Mouse (Mus musculus): ENCODE results near the gene Zfp341. TPM values are rescaled to one million over a fixed set of nuclear protein-coding genes. Genes with fewer than 3 reads are reported as not detected.

The Zfp341 gene
- polyA plus RNA-seq (2021; fragmentation: Nextera tagmentation): 1.4 and 1.5 TPM in 2 replicates
- long read RNA-seq, experiment 1, partial matches to known transcripts: 5 of 5 reads
- long read RNA-seq, experiment 1, other reads (novel, unspliced or antisense): 0 of 5 reads
- long read RNA-seq, experiment 2, partial matches to known transcripts: 1 of 2 reads
- long read RNA-seq, experiment 2, other reads (novel, unspliced or antisense): 1 of 2 reads

GRCm38 (mm10) chr2:154613118-154614115 is at the start of gene Zfp341, which contains the start of gene 4930519P11Rik:
Gene Zfp341, plus strand, starts transcription at chr2:154613297.
Gene 4930519P11Rik, minus strand, starts transcription at chr2:154613437.

GRCm38 (mm10) chr2:154569836-154570286 is 43.2 kb upstream of the Zfp341 start, which contains the start of gene E2f1:
Gene E2f1, minus strand, starts transcription at chr2:154569892.

GRCm38 (mm10) chr2:154603638-154604153 is 9.4 kb upstream of the Zfp341 start, which contains the start of gene Pxmp4:
Gene Pxmp4, minus strand, starts transcription at chr2:154603708.

GRCm38 (mm10) chr2:154651363-154651762 is 38.3 kb downstream of the Zfp341 start, which contains the start of gene Chmp4b:
Gene Chmp4b, plus strand, starts transcription at chr2:154651705.

Other genes starting within 250 kb of the Zfp341 start
- 7.7 and 8.4 TPM in 2 replicates for gene Cdk5rap1, start 240.3 kb upstream of the Zfp341 start, polyA plus RNA-seq (2021; fragmentation: Nextera tagmentation)
- 14.7 and 15.8 TPM in 2 replicates for gene Snta1, start 205.2 kb upstream of the Zfp341 start, polyA plus RNA-seq (2021; fragmentation: Nextera tagmentation)
- gene Cbfa2t2, start 176.8 kb upstream of the Zfp341 start, polyA plus RNA-seq (2021; fragmentation: Nextera tagmentation): 33.8 and 49.0 TPM in 2 replicates
- gene 1700003F12Rik, start 66.2 kb upstream of the Zfp341 start, polyA plus RNA-seq (2021; fragmentation: Nextera tagmentation): 1.7 TPM in 2 replicates
- not detected in 2 replicates for gene Actl10, start 61.5 kb upstream of the Zfp341 start, polyA plus RNA-seq (2021; fragmentation: Nextera tagmentation)
- 27.0 and 29.4 TPM in 2 replicates for gene Necab3, start 54.4 kb upstream of the Zfp341 start, polyA plus RNA-seq (2021; fragmentation: Nextera tagmentation)
- 2.0 and 2.5 TPM in 2 replicates for gene E2f1, start 43.4 kb upstream of the Zfp341 start, polyA plus RNA-seq (2021; fragmentation: Nextera tagmentation)
- gene Pxmp4, start 9.6 kb upstream of the Zfp341 start, polyA plus RNA-seq (2021; fragmentation: Nextera tagmentation): 14.9 and 15.0 TPM in 2 replicates
- not detected in 2 replicates for gene 4930519P11Rik, start 140 bp downstream of the Zfp341 start, polyA plus RNA-seq (2021; fragmentation: Nextera tagmentation)
- 9.3 and 11.8 TPM in 2 replicates for gene Chmp4b, start 38.4 kb downstream of the Zfp341 start, polyA plus RNA-seq (2021; fragmentation: Nextera tagmentation)
- gene Gm14214, start 156.7 kb downstream of the Zfp341 start, polyA plus RNA-seq (2021; fragmentation: Nextera tagmentation): not detected in 2 replicates
- 17.1 and 18.0 TPM in 2 replicates for gene Raly, start 177.8 kb downstream of the Zfp341 start, polyA plus RNA-seq (2021; fragmentation: Nextera tagmentation)
- gene a, start 178.1 kb downstream of the Zfp341 start, polyA plus RNA-seq (2021; fragmentation: Nextera tagmentation): 0.33 TPM in 1 of 2 replicates, not detected in the other

Data from layer of hippocampus, adult 6 months (tissue).